Mouse (Mus musculus) ES-E14 (cell line): ENCODE results near the gene Dctn3.

Source experiments
- CHD2 ChIP-seq: IDR thresholded peaks from 2 replicates; pipeline ENCODE4 v1.6.1; 2014; ENCODE audit warnings: mild to moderate bottlenecking, low read depth, low read length, inconsistent platforms
- HCFC1 ChIP-seq: IDR thresholded peaks from 2 replicates; pipeline ENCODE4 v1.6.1; 2012; ENCODE audit warnings: low read length, inconsistent platforms, borderline replicate concordance; ENCODE audit not compliant: insufficient read depth
- MAFK ChIP-seq: IDR thresholded peaks from 2 replicates; pipeline ENCODE4 v1.6.1; 2014; ENCODE audit warnings: mild to moderate bottlenecking, low read depth, low read length, inconsistent platforms; ENCODE audit not compliant: insufficient read depth
- ZC3H11A ChIP-seq: IDR thresholded peaks from 2 replicates; pipeline ENCODE4 v1.6.1; 2012; ENCODE audit warnings: low read depth, mild to moderate bottlenecking, inconsistent platforms, low read length, borderline replicate concordance
- ZNF384 ChIP-seq: IDR thresholded peaks from 2 replicates; pipeline ENCODE4 v1.6.1; 2012; ENCODE audit warnings: low read depth, low read length, inconsistent platforms

DNA sequence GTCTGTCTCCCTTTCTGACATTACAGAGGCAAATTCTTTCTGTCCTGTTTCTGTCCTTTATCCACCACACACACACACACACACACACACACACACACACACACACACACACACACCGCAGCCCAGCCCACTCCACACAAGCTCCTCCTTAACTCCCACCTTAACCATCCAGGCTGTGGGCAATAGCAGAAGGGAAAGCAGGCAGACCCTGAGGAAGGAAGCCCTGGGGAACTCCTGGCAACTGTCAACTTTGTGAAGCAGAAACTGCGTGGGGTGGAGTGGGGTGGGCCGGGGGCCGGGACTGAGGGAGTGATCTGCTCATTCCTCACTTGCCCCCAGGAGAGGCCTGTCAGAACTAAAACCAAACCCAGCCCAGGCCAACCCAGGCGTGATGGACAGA, 51.5 kb downstream of the Dctn3 start:
- TF ChIP-seq ZNF384 (no peak), CHD2 (no peak), MAFK (no peak), ZC3H11A (no peak), HCFC1 (no peak)
